Mouse (Mus musculus): ENCODE results near the gene A830005F24Rik. TPM values are rescaled to one million over a fixed set of nuclear protein-coding genes. Genes with fewer than 3 reads are reported as not detected.

The A830005F24Rik gene
- polyA plus RNA-seq, 1 experiment from 2014 or later, result 2.3 TPM

MicroRNA genes within 50 kb of the gene (microRNA counts, 519-probe panel; counts per million panel counts)
- microRNA mmu-let-7a (6,603 counts per million, percentile 89 among the panel's probes with 10 or more counts), microRNA mmu-let-7d (5,771 counts per million, percentile 75 among the panel's probes with 10 or more counts), microRNA mmu-let-7f (5,272 counts per million, percentile 64 among the panel's probes with 10 or more counts)

Small RNA genes lying within 50 kb of the gene (microRNA-seq; reads per million reads assigned to microRNA genes)
- gene Gm24111 (ENCODE audit: insufficient number of aligned reads), result not detected
- gene Mirlet7a-1 (ENCODE audit: insufficient number of aligned reads), result 56.4 reads per million, percentile 27 among the genes with 10 or more reads in this experiment
- 2,728 reads per million, percentile 80 among the genes with 10 or more reads in this experiment for gene Mirlet7d (ENCODE audit: insufficient number of aligned reads)
- not detected for gene Mirlet7f-1 (ENCODE audit: insufficient number of aligned reads)

Other genes starting within 250 kb of the A830005F24Rik start
- 8.0 and 8.9 TPM in 2 replicates for gene Zfp169, start 119 bp upstream of the A830005F24Rik start, polyA plus RNA-seq (2014; fragmentation: Nextera tagmentation; extraction: Ambion mirVana)
- gene Ptpdc1, start 112.1 kb downstream of the A830005F24Rik start, polyA plus RNA-seq (2014; fragmentation: Nextera tagmentation; extraction: Ambion mirVana), result 16.1 and 18.0 TPM in 2 replicates
- 1.0 and 1.4 TPM in 2 replicates for gene Barx1, start 149.4 kb downstream of the A830005F24Rik start, polyA plus RNA-seq (2014; fragmentation: Nextera tagmentation; extraction: Ambion mirVana)